Mouse (Mus musculus): ENCODE data around the gene Ipo8.

GRCm38 (mm10) chr6:148767228-148767627 is 64.0 kb downstream of the Ipo8 start:
- TF ChIP-seq CTCF (IDR thresholded peaks at IDR 0.05; ENCODE audit: control insufficient read depth, insufficient read depth, insufficient replicate concordance, low read depth, low read length) (no peak), POLR2A (IDR thresholded peaks at IDR 0.05; ENCODE audit: control insufficient read depth, low read depth, low read length) (no peak)

All from testis, adult 2 months (tissue).